ENCODE assay signal across 14 mouse cellular contexts in genomic region chr15:99112843-99113395, GRCm38 (mm10). TPM values are rescaled to one million over a fixed set of nuclear protein-coding genes. Genes with fewer than 3 reads are reported as not detected.
DNase-seq lines count a peak whose midpoint lies in the region; ATAC-seq and TF ChIP-seq lines count a peak whose summit lies in the region.
"Had no signal": no experiment of that assay in that cellular context is flagged by ENCODE, and none has a peak within 500 bp of the region (broad histone marks: within the 10 kb centered on the region; RNA-seq: fewer than 3 reads in every experiment).

No protein-coding gene starts in this region.

- no peak for TF ChIP-seq POLR2A in MEL (IDR thresholded peaks at IDR 0.05; ENCODE audit: control insufficient read depth in 1 of 2, insufficient read depth in 1 of 2, low read depth in 1 of 2, low read length in 2 of 2, poor library complexity in 1 of 2)

- 36% methylated on average over 11 of the region's 11 CpGs for WGBS in intestine, embryonic 14.5 days
- WGBS in intestine, embryonic 16.5 days, result 39% methylated on average over 11 of the region's 11 CpGs
- 62% methylated on average over 11 of the region's 11 CpGs for WGBS in liver, embryonic 12.5 days (ENCODE audit: insufficient replicate concordance)

- no peak overlapping the region for H3K27ac ChIP-seq in intestine, embryonic 14.5 days (ENCODE audit: low read depth)
- H3K27ac ChIP-seq in intestine, embryonic 16.5 days (ENCODE audit: low read length), result no peak overlapping the region
- no peak overlapping the region for H3K27ac ChIP-seq in MEL (ENCODE audit: control insufficient read depth, low read depth, low read length)
- no peak overlapping the region for H3K27ac ChIP-seq in liver, embryonic 12.5 days
- H3K27ac ChIP-seq: midbrain, embryonic 12.5 days had no signal

- no peak for ATAC-seq in intestine, embryonic 14.5 days (replicated peaks; ENCODE audit: low FRiP score, low TSS enrichment, low read depth)
- no peak for ATAC-seq in intestine, embryonic 16.5 days
- ATAC-seq in liver, embryonic 12.5 days, result no peak
- ATAC-seq in megakaryocyte-erythroid progenitor cell, adult 5-6 weeks (replicated peaks; ENCODE audit: low FRiP score, low TSS enrichment, poor library complexity, severe bottlenecking), result no peak
- ATAC-seq: inflammation-experienced regulatory T-cells, adult 6 months; Patski had no signal

- no peaks in the 10 kb centered on the region for H3K36me3 ChIP-seq in intestine, embryonic 14.5 days (ENCODE audit: control insufficient read depth, insufficient read depth, low read length)
- H3K36me3 ChIP-seq in intestine, embryonic 16.5 days (ENCODE audit: control insufficient read depth, insufficient read depth, low read length), result no peaks in the 10 kb centered on the region
- H3K36me3 ChIP-seq in MEL (ENCODE audit: control insufficient read depth in 1 of 2, insufficient read depth in 2 of 2, low read length in 2 of 2), result peaks cover 0 to 9% of the 10 kb centered on the region in 2 experiments; a peak in 2 of 4 replicates
- H3K36me3 ChIP-seq in liver, embryonic 12.5 days, result no peaks in the 10 kb centered on the region
- H3K36me3 ChIP-seq: midbrain, embryonic 12.5 days had no signal

- no peaks in the 10 kb centered on the region for H3K9me3 ChIP-seq in intestine, embryonic 14.5 days (ENCODE audit: control insufficient read depth, low read length)
- no peaks in the 10 kb centered on the region for H3K9me3 ChIP-seq in intestine, embryonic 16.5 days (ENCODE audit: control insufficient read depth, low read length)
- no peaks in the 10 kb centered on the region for H3K9me3 ChIP-seq in MEL (replicated peaks; ENCODE audit: insufficient read depth, low read length)
- no peaks in the 10 kb centered on the region for H3K9me3 ChIP-seq in liver, embryonic 12.5 days (replicated peaks)
- H3K9me3 ChIP-seq: midbrain, embryonic 12.5 days had no signal

- DNase-seq in embryo, embryonic 10 days (ENCODE audit: low spot score), result peak; percentile 31
- DNase-seq in embryo, embryonic 9.5 days (ENCODE audit: extremely low spot score), result no peak
- DNase-seq in intestine, embryonic 14.5 days (ENCODE audit: low spot score), result no peak
- no peak for DNase-seq in MEL (ENCODE audit: low read depth, low spot score)
- DNase-seq in right cerebral cortex, postnatal 4 days, result no peak

- TF ChIP-seq EP300 in MEL (IDR thresholded peaks at IDR 0.05; ENCODE audit: low read depth in 1 of 2, low read length in 2 of 2), result no peak

- no peak for TF ChIP-seq RAD21 in MEL (IDR thresholded peaks at IDR 0.05; ENCODE audit: low read depth, low read length)

- H3K4me1 ChIP-seq in intestine, embryonic 14.5 days (replicated peaks; ENCODE audit: control insufficient read depth, insufficient read depth, low read length), result peaks cover 4% of the 10 kb centered on the region; the same call in 1 of the 2 replicates
- no peaks in the 10 kb centered on the region for H3K4me1 ChIP-seq in intestine, embryonic 16.5 days (ENCODE audit: control insufficient read depth, insufficient read depth, low read length)
- peaks cover 0 to 7% of the 10 kb centered on the region in 2 experiments; a peak in 1 of 4 replicates for H3K4me1 ChIP-seq in MEL (ENCODE audit: control insufficient read depth in 1 of 2, insufficient read depth in 2 of 2, low read length in 2 of 2)
- peaks cover 31% of the 10 kb centered on the region for H3K4me1 ChIP-seq in liver, embryonic 12.5 days
- H3K4me1 ChIP-seq: midbrain, embryonic 12.5 days had no signal

- H3K27me3 ChIP-seq in intestine, embryonic 14.5 days (replicated peaks; ENCODE audit: control insufficient read depth, insufficient read depth, low read length), result no peaks in the 10 kb centered on the region
- no peaks in the 10 kb centered on the region for H3K27me3 ChIP-seq in intestine, embryonic 16.5 days (replicated peaks; ENCODE audit: control insufficient read depth, insufficient read depth, low read length)
- no peaks in the 10 kb centered on the region for H3K27me3 ChIP-seq in MEL (ENCODE audit: control insufficient read depth in 1 of 2, insufficient read depth in 2 of 2, low read length in 2 of 2)
- 0 out of 2 replicates have a peak, but pooled peaks cover 2% of the 10 kb centered on the region for H3K27me3 ChIP-seq in liver, embryonic 12.5 days (replicated peaks)
- H3K27me3 ChIP-seq: midbrain, embryonic 12.5 days; Patski had no signal

- H3K4me2 ChIP-seq in intestine, embryonic 14.5 days (ENCODE audit: low read length), result peak overlapping the region; percentile 33
- H3K4me2 ChIP-seq in intestine, embryonic 16.5 days (ENCODE audit: low read depth, low read length), result no peak overlapping the region
- H3K4me2 ChIP-seq in liver, embryonic 12.5 days, result peak overlapping the region; percentile 66
- H3K4me2 ChIP-seq: midbrain, embryonic 12.5 days had no signal

- H3K9ac ChIP-seq in intestine, embryonic 14.5 days (ENCODE audit: low read length), result no peak overlapping the region
- H3K9ac ChIP-seq in intestine, embryonic 16.5 days (ENCODE audit: low read depth, low read length), result no peak overlapping the region
- H3K9ac ChIP-seq in MEL (ENCODE audit: control insufficient read depth, low read depth, low read length, poor library complexity, severe bottlenecking), result peak overlapping the region; percentile 52
- no peak overlapping the region for H3K9ac ChIP-seq in liver, embryonic 12.5 days
- H3K9ac ChIP-seq: midbrain, embryonic 12.5 days had no signal

- no peak for TF ChIP-seq CTCF in MEL (IDR thresholded peaks at IDR 0.05 in 2 of 3, conservative IDR thresholded peaks at IDR 0.05 in 1 of 3; ENCODE audit: control insufficient read depth in 1 of 3, insufficient read depth in 1 of 3, low read depth in 2 of 3, low read length in 3 of 3, poor library complexity in 1 of 3, severe bottlenecking in 1 of 3)

- H3K4me3 ChIP-seq in intestine, embryonic 14.5 days (ENCODE audit: low read depth, low read length), result no peak overlapping the region
- H3K4me3 ChIP-seq in intestine, embryonic 16.5 days (ENCODE audit: low read length), result no peak overlapping the region
- peak overlapping the region; percentile 45 to 78 for H3K4me3 ChIP-seq in MEL (ENCODE audit: control insufficient read depth in 1 of 2, insufficient read depth in 1 of 2, low read depth in 2 of 2, low read length in 2 of 2)
- H3K4me3 ChIP-seq in liver, embryonic 12.5 days, result peak overlapping the region; percentile 38; the same call in 1 of the 2 replicates
- H3K4me3 ChIP-seq: midbrain, embryonic 12.5 days had no signal

- no peaks in the 10 kb centered on the region for H3K79me2 ChIP-seq in MEL (ENCODE audit: control insufficient read depth, insufficient read depth, low read length, poor library complexity)

RNA-seq across cellular contexts. Expression of gene Spats2, which starts 12.8 kb away (rescaled TPM):
- polyA plus RNA-seq in intestine, embryonic 14.5 days (2014; fragmentation: Nextera tagmentation; extraction: Ambion mirVana), result 38.4 and 41.4 TPM in 2 replicates
- 18.1 and 20.9 TPM in 2 replicates for polyA plus RNA-seq in intestine, embryonic 16.5 days (2015; fragmentation: Nextera tagmentation; extraction: Ambion mirVana)
- 8.2 and 12.0 TPM in 2 replicates for total RNA-seq in MEL (2012; rRNA removed)
- polyA plus RNA-seq in MEL (2012; ENCODE audit: insufficient read depth in 1 of 2, insufficient read length in 2 of 2, low read depth in 1 of 2, low replicate concordance in 2 of 2, missing spikeins in 1 of 2), result 10 to 100 TPM in 1 of 2 experiments, not detected in 1; 24.5 TPM
- polyA plus RNA-seq in liver, embryonic 12.5 days (2016; fragmentation: Nextera tagmentation; extraction: Ambion mirVana), result 23.6 and 23.8 TPM in 2 replicates
- not detected in 2 replicates for total RNA-seq in megakaryocyte-erythroid progenitor cell, adult 5-6 weeks (2014; fragmentation: Nextera tagmentation)
- 0.61 TPM in 1 of 2 replicates, not detected in the other for total RNA-seq in megakaryocyte-erythroid progenitor cell, adult 5-6 weeks (2017)

RNA-seq across cellular contexts. Expression of gene Dnajc22, which starts 19.9 kb away (rescaled TPM):
- 16.3 and 20.2 TPM in 2 replicates for polyA plus RNA-seq in intestine, embryonic 14.5 days (2014; fragmentation: Nextera tagmentation; extraction: Ambion mirVana)
- polyA plus RNA-seq in intestine, embryonic 16.5 days (2015; fragmentation: Nextera tagmentation; extraction: Ambion mirVana), result 45.0 and 45.4 TPM in 2 replicates
- 3.2 TPM in 2 replicates for total RNA-seq in MEL (2012; rRNA removed)
- polyA plus RNA-seq in MEL (2012; ENCODE audit: insufficient read depth in 1 of 2, insufficient read length in 2 of 2, low read depth in 1 of 2, low replicate concordance in 2 of 2, missing spikeins in 1 of 2), result 1 to 10 TPM in 1 of 2 experiments, not detected in 1; 5.3 TPM
- polyA plus RNA-seq in liver, embryonic 12.5 days (2016; fragmentation: Nextera tagmentation; extraction: Ambion mirVana), result 14.4 and 16.9 TPM in 2 replicates
- total RNA-seq in megakaryocyte-erythroid progenitor cell, adult 5-6 weeks (2014; fragmentation: Nextera tagmentation), result not detected in 2 replicates
- total RNA-seq in megakaryocyte-erythroid progenitor cell, adult 5-6 weeks (2017), result not detected in 2 replicates
- polyA plus RNA-seq: inflammation-experienced regulatory T-cells, adult 6 months had no signal

RNA-seq across cellular contexts. Expression of gene C1ql4, which starts 25.3 kb away (rescaled TPM):
- 0.16 TPM in 1 of 2 replicates, not detected in the other for polyA plus RNA-seq in intestine, embryonic 14.5 days (2014; fragmentation: Nextera tagmentation; extraction: Ambion mirVana)
- 0.09 and 0.17 TPM in 2 replicates for polyA plus RNA-seq in intestine, embryonic 16.5 days (2015; fragmentation: Nextera tagmentation; extraction: Ambion mirVana)
- total RNA-seq in MEL (2012; rRNA removed), result 0.15 TPM in 1 of 2 replicates, not detected in the other
- under 1 TPM in 1 of 2 experiments, not detected in 1; 0.08 TPM for polyA plus RNA-seq in MEL (2012; ENCODE audit: insufficient read depth in 1 of 2, insufficient read length in 2 of 2, low read depth in 1 of 2, low replicate concordance in 2 of 2, missing spikeins in 1 of 2)
- polyA plus RNA-seq in liver, embryonic 12.5 days (2016; fragmentation: Nextera tagmentation; extraction: Ambion mirVana), result 0.13 TPM in 1 of 2 replicates, not detected in the other
- total RNA-seq in megakaryocyte-erythroid progenitor cell, adult 5-6 weeks (2014; fragmentation: Nextera tagmentation), result not detected in 2 replicates
- total RNA-seq in megakaryocyte-erythroid progenitor cell, adult 5-6 weeks (2017), result not detected in 2 replicates
- total RNA-seq: gastrocnemius, adult 18-20 months; left cerebral cortex, adult 8-10 months had no signal
- polyA plus RNA-seq: cortical plate, adult 2 months; inflammation-experienced regulatory T-cells, adult 6 months had no signal

RNA-seq across cellular contexts. Expression of gene Troap, which starts 38.5 kb away (rescaled TPM):
- 25.4 and 27.7 TPM in 2 replicates for polyA plus RNA-seq in intestine, embryonic 14.5 days (2014; fragmentation: Nextera tagmentation; extraction: Ambion mirVana)
- polyA plus RNA-seq in intestine, embryonic 16.5 days (2015; fragmentation: Nextera tagmentation; extraction: Ambion mirVana), result 20.2 and 25.4 TPM in 2 replicates
- total RNA-seq in MEL (2012; rRNA removed), result 24.3 and 25.8 TPM in 2 replicates
- polyA plus RNA-seq in MEL (2012; ENCODE audit: insufficient read depth in 1 of 2, insufficient read length in 2 of 2, low read depth in 1 of 2, low replicate concordance in 2 of 2, missing spikeins in 1 of 2), result 10 to 100 TPM in 1 of 2 experiments, not detected in 1; 70.2 TPM
- polyA plus RNA-seq in liver, embryonic 12.5 days (2016; fragmentation: Nextera tagmentation; extraction: Ambion mirVana), result 22.1 and 23.6 TPM in 2 replicates
- 25.0 and 40.8 TPM in 2 replicates for total RNA-seq in megakaryocyte-erythroid progenitor cell, adult 5-6 weeks (2014; fragmentation: Nextera tagmentation)
- total RNA-seq in megakaryocyte-erythroid progenitor cell, adult 5-6 weeks (2017), result 6.6 and 37.9 TPM in 2 replicates

RNA-seq across cellular contexts. Expression of gene Prph, which starts 57.9 kb away (rescaled TPM):
- polyA plus RNA-seq in intestine, embryonic 14.5 days (2014; fragmentation: Nextera tagmentation; extraction: Ambion mirVana), result 54.4 and 56.3 TPM in 2 replicates
- 35.0 and 38.4 TPM in 2 replicates for polyA plus RNA-seq in intestine, embryonic 16.5 days (2015; fragmentation: Nextera tagmentation; extraction: Ambion mirVana)
- total RNA-seq in MEL (2012; rRNA removed), result not detected in 2 replicates
- polyA plus RNA-seq in MEL (2012; ENCODE audit: insufficient read depth in 1 of 2, insufficient read length in 2 of 2, low read depth in 1 of 2, low replicate concordance in 2 of 2, missing spikeins in 1 of 2), result not detected
- 0.35 and 0.89 TPM in 2 replicates for polyA plus RNA-seq in liver, embryonic 12.5 days (2016; fragmentation: Nextera tagmentation; extraction: Ambion mirVana)
- total RNA-seq in megakaryocyte-erythroid progenitor cell, adult 5-6 weeks (2014; fragmentation: Nextera tagmentation), result not detected in 2 replicates
- not detected in 2 replicates for total RNA-seq in megakaryocyte-erythroid progenitor cell, adult 5-6 weeks (2017)
- polyA plus RNA-seq: inflammation-experienced regulatory T-cells, adult 6 months had no signal

Comparison
In these comparisons a context has a peak if more than half of its experiments do, and no peak if none do; other contexts are left out.
1. H3K4me3 ChIP-seq: peak in MEL (2 of 2) and liver, embryonic 12.5 days (single experiment); none in intestine, embryonic 14.5 days (single experiment) and intestine, embryonic 16.5 days (single experiment).